Mouse (Mus musculus) CD8-positive naive resting alpha-beta T cell, adult 2 months (primary cell): ENCODE data around the gene Oard1.

Experiments used
- DNase-seq, 2 experiments: peaks; one replicate each; pipeline ENCODE4 v3.0.0; 2022; ENCODE audit warnings: low read depth in 2 of 2, low spot score in 2 of 2

Gene Oard1

GRCm38 (mm10) chr17:48433689-48434330 is 24.0 kb downstream of the Oard1 start:
- no peak for DNase-seq

- no peak for DNase-seq
Observed at GRCm38 (mm10) chr17:48434479-48434878, 24.7 kb downstream of the Oard1 start.

GRCm38 (mm10) chr17:48436487-48436886 is 26.7 kb downstream of the Oard1 start:
- DNase-seq = no peak

GRCm38 (mm10) chr17:48437421-48437911 is 27.7 kb downstream of the Oard1 start:
- no peak for DNase-seq

- DNase-seq = no peak
Observed at GRCm38 (mm10) chr17:48442745-48443457, 33.1 kb downstream of the Oard1 start.

GRCm38 (mm10) chr17:48443542-48444145 is 33.8 kb downstream of the Oard1 start:
- no peak for DNase-seq

- DNase-seq = no peak
Observed at GRCm38 (mm10) chr17:48447675-48448074, 37.9 kb downstream of the Oard1 start.

GRCm38 (mm10) chr17:48450666-48451352 is 41.0 kb downstream of the Oard1 start:
- no peak for DNase-seq

GRCm38 (mm10) chr17:48451353-48451675 is 41.5 kb downstream of the Oard1 start, which contains the start of gene Tspo2:
Gene Tspo2 (minus strand): TSS chr17:48451522.
- DNase-seq = no peak

GRCm38 (mm10) chr17:48451753-48452444 is 42.1 kb downstream of the Oard1 start:
- no peak for DNase-seq

GRCm38 (mm10) chr17:48453489-48453888 is 43.7 kb downstream of the Oard1 start:
- no peak for DNase-seq

- DNase-seq = no peak
Observed at GRCm38 (mm10) chr17:48454190-48454589, 44.4 kb downstream of the Oard1 start.

GRCm38 (mm10) chr17:48454688-48455087 is 44.9 kb downstream of the Oard1 start, which contains the start of gene Unc5cl:
Gene Unc5cl (plus strand): TSS chr17:48454901.
- DNase-seq = no peak

GRCm38 (mm10) chr17:48455955-48456354 is 46.1 kb downstream of the Oard1 start:
- DNase-seq = no peak

GRCm38 (mm10) chr17:48457971-48458653 is 48.3 kb downstream of the Oard1 start:
- no peak for DNase-seq

- DNase-seq = peak; percentile 44 to 45
Observed at GRCm38 (mm10) chr17:48462096-48462495, 52.3 kb downstream of the Oard1 start.

- DNase-seq = no peak
Observed at GRCm38 (mm10) chr17:48463391-48463790, 53.6 kb downstream of the Oard1 start.
